8 mouse cellular contexts compared by ENCODE assay signal in genomic region chr2:12709156-12709923, GRCm38 (mm10).
DNase-seq lines count a peak whose midpoint lies in the region; ATAC-seq lines count a peak whose summit lies in the region.

No protein-coding gene starts in this region.

- no peaks in the 10 kb centered on the region for H3K9me3 ChIP-seq in intestine, embryonic 16.5 days (ENCODE audit: control insufficient read depth, low read length)
- no peaks in the 10 kb centered on the region for H3K9me3 ChIP-seq in midbrain, embryonic 11.5 days (ENCODE audit: control insufficient read depth, low read length)
- H3K9me3 ChIP-seq in stomach, embryonic 16.5 days (replicated peaks; ENCODE audit: control insufficient read depth, low read length), result no peaks in the 10 kb centered on the region

- peak; percentile 53; the same call in 1 of the 2 replicates for ATAC-seq in intestine, embryonic 16.5 days
- peak; percentile 76 for ATAC-seq in midbrain, embryonic 11.5 days (ENCODE audit: low FRiP score)
- no peak for ATAC-seq in stomach, embryonic 16.5 days (ENCODE audit: insufficient read depth, low FRiP score)

- H3K4me1 ChIP-seq in intestine, embryonic 16.5 days (ENCODE audit: control insufficient read depth, insufficient read depth, low read length), result no peaks in the 10 kb centered on the region
- no peaks in the 10 kb centered on the region for H3K4me1 ChIP-seq in midbrain, embryonic 11.5 days (ENCODE audit: control insufficient read depth, insufficient read depth, low read length)
- no peaks in the 10 kb centered on the region for H3K4me1 ChIP-seq in stomach, embryonic 16.5 days (ENCODE audit: control insufficient read depth, insufficient read depth, low read length)

- H3K4me2 ChIP-seq in intestine, embryonic 16.5 days (ENCODE audit: low read depth, low read length), result no peak overlapping the region
- no peak overlapping the region for H3K4me2 ChIP-seq in midbrain, embryonic 11.5 days
- peak overlapping the region; percentile 13; the same call in 1 of the 2 replicates for H3K4me2 ChIP-seq in stomach, embryonic 16.5 days (ENCODE audit: low read depth, low read length)

- no peak overlapping the region for H3K9ac ChIP-seq in intestine, embryonic 16.5 days (ENCODE audit: low read depth, low read length)
- H3K9ac ChIP-seq in midbrain, embryonic 11.5 days (ENCODE audit: low read length), result no peak overlapping the region
- no peak overlapping the region for H3K9ac ChIP-seq in stomach, embryonic 16.5 days (ENCODE audit: low read length)

- H3K27me3 ChIP-seq in intestine, embryonic 16.5 days (replicated peaks; ENCODE audit: control insufficient read depth, insufficient read depth, low read length), result no peaks in the 10 kb centered on the region
- no peaks in the 10 kb centered on the region for H3K27me3 ChIP-seq in midbrain, embryonic 11.5 days (ENCODE audit: control insufficient read depth, insufficient read depth, low read length)
- no peaks in the 10 kb centered on the region for H3K27me3 ChIP-seq in stomach, embryonic 16.5 days (ENCODE audit: control insufficient read depth, insufficient read depth, low read length)

- DNase-seq in urinary bladder, postnatal 25 days (ENCODE audit: low spot score), result peak; percentile 15
- no peak for DNase-seq in urinary bladder, adult 2 months (ENCODE audit: low spot score)
- peak; percentile 78 for DNase-seq in embryo, embryonic 10 days (ENCODE audit: low spot score)
- peak; percentile 6 for DNase-seq in gastrocnemius, postnatal 25 days
- DNase-seq in left cerebral cortex, postnatal 10 days (ENCODE audit: extremely low spot score in 1 of 2, low spot score in 2 of 2), result peak; percentile 39 to 52
- peak; percentile 93 for DNase-seq in midbrain, embryonic 11.5 days (ENCODE audit: low spot score, missing footprints)

- WGBS in intestine, embryonic 16.5 days, result 47% methylated on average over 16 of the region's 16 CpGs
- WGBS in midbrain, embryonic 11.5 days, result 52% methylated on average over 16 of the region's 16 CpGs
- WGBS in stomach, embryonic 16.5 days, result 22% methylated on average over 16 of the region's 16 CpGs

- H3K36me3 ChIP-seq in intestine, embryonic 16.5 days (ENCODE audit: control insufficient read depth, insufficient read depth, low read length), result no peaks in the 10 kb centered on the region
- no peaks in the 10 kb centered on the region for H3K36me3 ChIP-seq in midbrain, embryonic 11.5 days (ENCODE audit: control insufficient read depth, insufficient read depth, low read length)
- no peaks in the 10 kb centered on the region for H3K36me3 ChIP-seq in stomach, embryonic 16.5 days (ENCODE audit: control insufficient read depth, insufficient read depth, low read length)

- H3K27ac ChIP-seq in intestine, embryonic 16.5 days (ENCODE audit: low read length), result no peak overlapping the region
- no peak overlapping the region for H3K27ac ChIP-seq in midbrain, embryonic 11.5 days (ENCODE audit: low read depth, low read length)
- no peak overlapping the region for H3K27ac ChIP-seq in stomach, embryonic 16.5 days (ENCODE audit: low read length)

- H3K4me3 ChIP-seq in intestine, embryonic 16.5 days (ENCODE audit: low read length), result no peak overlapping the region
- no peak overlapping the region for H3K4me3 ChIP-seq in midbrain, embryonic 11.5 days (ENCODE audit: low read depth, low read length)
- no peak overlapping the region for H3K4me3 ChIP-seq in stomach, embryonic 16.5 days (replicated peaks; ENCODE audit: low read length)

- intact Hi-C loops in left cerebral cortex, postnatal 10 days (cut with DNase I), result loop anchor here (10.0 kb wide), 2 partner anchors 235 to 525 kb away; no protein-coding TSS in a partner anchor
